Mouse (Mus musculus): ENCODE data around the gene Med22. TPM values are rescaled to one million over a fixed set of nuclear protein-coding genes. Genes with fewer than 3 reads are reported as not detected.
"Not testable (repeated sequence)": the region's sequence is repeated elsewhere in the genome, so short reads cannot be mapped to it uniquely, and the experiment has no call there.

The Med22 gene
- polyA plus RNA-seq, 1 experiment = 16.6 TPM

- no peaks in the 10 kb centered on the region for H3K27me3 ChIP-seq (ENCODE audit: control insufficient read depth, insufficient read depth, low read length)
- H3K36me3 ChIP-seq (ENCODE audit: control insufficient read depth, insufficient read depth, low read length) = peaks cover 21% of the 10 kb centered on the region
- peak overlapping the region; percentile 97 for H3K4me3 ChIP-seq (ENCODE audit: low read depth, low read length)
- no peak for TF ChIP-seq POLR2A (IDR thresholded peaks at IDR 0.05; ENCODE audit: low read depth, low read length)
- TF ChIP-seq CTCF (IDR thresholded peaks at IDR 0.05; ENCODE audit: extremely low read depth, insufficient read length, insufficient replicate concordance, low read depth, low read length) = no peak
- WGBS = 1% methylated on average over 7 of the region's 7 CpGs
- peak overlapping the region; percentile 59; the same call in 1 of the 2 replicates for H3K27ac ChIP-seq (ENCODE audit: insufficient read depth, low read depth, low read length)
- peaks cover 6% of the 10 kb centered on the region; the same call in 1 of the 2 replicates for H3K4me1 ChIP-seq (ENCODE audit: control insufficient read depth, insufficient read depth, insufficient read length, low read length)
These were observed 8.6 kb downstream of the Med22 start for GRCm38 (mm10) chr2:26901834-26902400.

GRCm38 (mm10) chr2:26900731-26901130 is 9.7 kb downstream of the Med22 start:
- WGBS = 30% methylated on average over 1 of the region's 1 CpGs
- TF ChIP-seq POLR2A (IDR thresholded peaks at IDR 0.05; ENCODE audit: low read depth, low read length) (no peak), CTCF (IDR thresholded peaks at IDR 0.05; ENCODE audit: extremely low read depth, insufficient read length, insufficient replicate concordance, low read depth, low read length) (no peak)
- no peaks in the 10 kb centered on the region for H3K27me3 ChIP-seq (ENCODE audit: control insufficient read depth, insufficient read depth, low read length)
- H3K4me1 ChIP-seq (ENCODE audit: control insufficient read depth, insufficient read depth, insufficient read length, low read length) = peaks cover 6% of the 10 kb centered on the region; the same call in 1 of the 2 replicates
- H3K36me3 ChIP-seq (ENCODE audit: control insufficient read depth, insufficient read depth, low read length) = peaks cover 29% of the 10 kb centered on the region
- H3K4me3 ChIP-seq (ENCODE audit: low read depth, low read length) = no peak overlapping the region
- no peak overlapping the region for H3K27ac ChIP-seq (ENCODE audit: insufficient read depth, low read depth, low read length)

- no peak overlapping the region for H3K4me3 ChIP-seq (ENCODE audit: low read depth, low read length)
- no peaks in the 10 kb centered on the region for H3K4me1 ChIP-seq (ENCODE audit: control insufficient read depth, insufficient read depth, insufficient read length, low read length)
- no peaks in the 10 kb centered on the region for H3K27me3 ChIP-seq (ENCODE audit: control insufficient read depth, insufficient read depth, low read length)
- no peak overlapping the region for H3K27ac ChIP-seq (ENCODE audit: insufficient read depth, low read depth, low read length)
- no peak for TF ChIP-seq CTCF (IDR thresholded peaks at IDR 0.05; ENCODE audit: extremely low read depth, insufficient read length, insufficient replicate concordance, low read depth, low read length)
- TF ChIP-seq POLR2A (IDR thresholded peaks at IDR 0.05; ENCODE audit: low read depth, low read length) = no peak
- peaks cover 61% of the 10 kb centered on the region for H3K36me3 ChIP-seq (ENCODE audit: control insufficient read depth, insufficient read depth, low read length)
- WGBS = 89% methylated on average over 4 of the region's 4 CpGs
These were observed 14.6 kb downstream of the Med22 start for GRCm38 (mm10) chr2:26895898-26896297.

GRCm38 (mm10) chr2:26886170-26886569 is 24.3 kb downstream of the Med22 start:
- H3K27me3 ChIP-seq (ENCODE audit: control insufficient read depth, insufficient read depth, low read length); H3K4me1 ChIP-seq (ENCODE audit: control insufficient read depth, insufficient read depth, insufficient read length, low read length); H3K4me3 ChIP-seq (ENCODE audit: low read depth, low read length); H3K27ac ChIP-seq (ENCODE audit: insufficient read depth, low read depth, low read length): not testable (repeated sequence)
- peaks cover 20% of the 10 kb centered on the region for H3K36me3 ChIP-seq (ENCODE audit: control insufficient read depth, insufficient read depth, low read length)
- 47% methylated on average over 4 of the region's 4 CpGs for WGBS

- H3K36me3 ChIP-seq (ENCODE audit: control insufficient read depth, insufficient read depth, low read length) = peaks cover 15% of the 10 kb centered on the region
- WGBS = 87% methylated on average over 2 of the region's 2 CpGs
- not testable (repeated sequence) for H3K4me1 ChIP-seq (ENCODE audit: control insufficient read depth, insufficient read depth, insufficient read length, low read length); H3K27me3 ChIP-seq (ENCODE audit: control insufficient read depth, insufficient read depth, low read length); H3K4me3 ChIP-seq (ENCODE audit: low read depth, low read length); H3K27ac ChIP-seq (ENCODE audit: insufficient read depth, low read depth, low read length)
These were observed 24.9 kb downstream of the Med22 start for GRCm38 (mm10) chr2:26885541-26885940.

- no peaks in the 10 kb centered on the region for H3K27me3 ChIP-seq (ENCODE audit: control insufficient read depth, insufficient read depth, low read length)
- H3K36me3 ChIP-seq (ENCODE audit: control insufficient read depth, insufficient read depth, low read length) = no peaks in the 10 kb centered on the region
- TF ChIP-seq POLR2A (IDR thresholded peaks at IDR 0.05; ENCODE audit: low read depth, low read length) (no peak), CTCF (IDR thresholded peaks at IDR 0.05; ENCODE audit: extremely low read depth, insufficient read length, insufficient replicate concordance, low read depth, low read length) (no peak)
- no peak overlapping the region for H3K27ac ChIP-seq (ENCODE audit: insufficient read depth, low read depth, low read length)
- H3K4me3 ChIP-seq (ENCODE audit: low read depth, low read length) = no peak overlapping the region
- no peaks in the 10 kb centered on the region for H3K4me1 ChIP-seq (ENCODE audit: control insufficient read depth, insufficient read depth, insufficient read length, low read length)
These were observed 31.9 kb downstream of the Med22 start for GRCm38 (mm10) chr2:26878571-26878970.

GRCm38 (mm10) chr2:26870666-26871065 is 39.8 kb downstream of the Med22 start:
- Histone ChIP-seq H3K36me3 (ENCODE audit: control insufficient read depth, insufficient read depth, low read length) (no peaks in the 10 kb centered on the region), H3K4me1 (ENCODE audit: control insufficient read depth, insufficient read depth, insufficient read length, low read length) (no peaks in the 10 kb centered on the region), H3K27me3 (ENCODE audit: control insufficient read depth, insufficient read depth, low read length) (peaks cover 2% of the 10 kb centered on the region; the same call in 1 of the 2 replicates), H3K27ac (ENCODE audit: insufficient read depth, low read depth, low read length) (no peak overlapping the region), H3K4me3 (ENCODE audit: low read depth, low read length) (no peak overlapping the region)
- 44% methylated on average over 6 of the region's 6 CpGs for WGBS
- no peak for TF ChIP-seq POLR2A (IDR thresholded peaks at IDR 0.05; ENCODE audit: low read depth, low read length)
- no peak for TF ChIP-seq CTCF (IDR thresholded peaks at IDR 0.05; ENCODE audit: extremely low read depth, insufficient read length, insufficient replicate concordance, low read depth, low read length)

- no peak for TF ChIP-seq POLR2A (IDR thresholded peaks at IDR 0.05; ENCODE audit: low read depth, low read length)
- TF ChIP-seq CTCF (IDR thresholded peaks at IDR 0.05; ENCODE audit: extremely low read depth, insufficient read length, insufficient replicate concordance, low read depth, low read length) = no peak
- H3K27ac ChIP-seq (ENCODE audit: insufficient read depth, low read depth, low read length) = no peak within 1 kb of the TSS
- 36% methylated on average over 3 of the region's 3 CpGs for WGBS
- H3K27me3 ChIP-seq (ENCODE audit: control insufficient read depth, insufficient read depth, low read length) = no peaks in the 10 kb centered on the region
- H3K4me1 ChIP-seq (ENCODE audit: control insufficient read depth, insufficient read depth, insufficient read length, low read length) = no peaks in the 10 kb centered on the region
- no peak within 1 kb of the TSS for H3K4me3 ChIP-seq (ENCODE audit: low read depth, low read length)
- H3K36me3 ChIP-seq (ENCODE audit: control insufficient read depth, insufficient read depth, low read length) = no peaks in the 10 kb centered on the region
These were observed 45.6 kb downstream of the Med22 start, which contains the start of gene Abo for GRCm38 (mm10) chr2:26864879-26865278. Abo (minus strand) TSS chr2:26864979.

All from small intestine, adult 2 months (tissue).